Mouse (Mus musculus): ENCODE results near the gene Cntn5. TPM values are rescaled to one million over a fixed set of nuclear protein-coding genes. Genes with fewer than 3 reads are reported as not detected.

Gene Cntn5
- polyA plus RNA-seq, 1 experiment from 2014 or later = 0.67 TPM

- no peak overlapping the region for H3K4me2 ChIP-seq
- H3K9ac ChIP-seq = no peak overlapping the region
- no peaks in the 10 kb centered on the region for H3K27me3 ChIP-seq
- H3K9me3 ChIP-seq = no peaks in the 10 kb centered on the region
- H3K4me1 ChIP-seq = no peaks in the 10 kb centered on the region
- 77% methylated on average over 3 of the region's 3 CpGs for WGBS
- H3K27ac ChIP-seq = no peak overlapping the region
- no peak for ATAC-seq (ENCODE audit: borderline replicate concordance, extremely low read depth, low FRiP score, low TSS enrichment)
- H3K4me3 ChIP-seq = no peak overlapping the region
- no peaks in the 10 kb centered on the region for H3K36me3 ChIP-seq
These were observed 1043.9 kb downstream of the Cntn5 start for GRCm38 (mm10) chr9:9860631-9861030.

GRCm38 (mm10) chr9:9859323-9859722, 1045.3 kb downstream of the Cntn5 start:
- Histone ChIP-seq H3K27me3 (no peaks in the 10 kb centered on the region), H3K9me3 (no peaks in the 10 kb centered on the region), H3K9ac (no peak overlapping the region), H3K36me3 (no peaks in the 10 kb centered on the region), H3K4me3 (no peak overlapping the region), H3K27ac (no peak overlapping the region), H3K4me2 (no peak overlapping the region), H3K4me1 (no peaks in the 10 kb centered on the region)
- ATAC-seq (ENCODE audit: borderline replicate concordance, extremely low read depth, low FRiP score, low TSS enrichment) = no peak
- 46% methylated on average over 1 of the region's 1 CpGs for WGBS

GRCm38 (mm10) chr9:9854791-9855190, 1049.8 kb downstream of the Cntn5 start:
- Histone ChIP-seq H3K9me3 (no peaks in the 10 kb centered on the region), H3K36me3 (no peaks in the 10 kb centered on the region), H3K4me3 (no peak overlapping the region), H3K27ac (no peak overlapping the region), H3K9ac (no peak overlapping the region), H3K4me2 (no peak overlapping the region), H3K27me3 (no peaks in the 10 kb centered on the region), H3K4me1 (no peaks in the 10 kb centered on the region)
- 68% methylated on average over 1 of the region's 1 CpGs for WGBS
- no peak for ATAC-seq (ENCODE audit: borderline replicate concordance, extremely low read depth, low FRiP score, low TSS enrichment)

- Histone ChIP-seq H3K27ac (no peak overlapping the region), H3K4me2 (no peak overlapping the region), H3K27me3 (no peaks in the 10 kb centered on the region), H3K36me3 (no peaks in the 10 kb centered on the region), H3K4me1 (no peaks in the 10 kb centered on the region), H3K9me3 (no peaks in the 10 kb centered on the region), H3K9ac (no peak overlapping the region), H3K4me3 (no peak overlapping the region)
- no peak for ATAC-seq (ENCODE audit: borderline replicate concordance, extremely low read depth, low FRiP score, low TSS enrichment)
- 46% methylated on average over 2 of the region's 2 CpGs for WGBS
These were observed 1074.3 kb downstream of the Cntn5 start for GRCm38 (mm10) chr9:9830231-9830630.

GRCm38 (mm10) chr9:9819963-9820362, 1084.6 kb downstream of the Cntn5 start:
- Histone ChIP-seq H3K4me3 (no peak overlapping the region), H3K27ac (no peak overlapping the region), H3K27me3 (no peaks in the 10 kb centered on the region), H3K9ac (no peak overlapping the region), H3K36me3 (no peaks in the 10 kb centered on the region), H3K4me1 (no peaks in the 10 kb centered on the region), H3K4me2 (no peak overlapping the region), H3K9me3 (no peaks in the 10 kb centered on the region)
- WGBS = 82% methylated on average over 1 of the region's 1 CpGs
- no peak for ATAC-seq (ENCODE audit: borderline replicate concordance, extremely low read depth, low FRiP score, low TSS enrichment)

- WGBS = 59% methylated on average over 2 of the region's 2 CpGs
- Histone ChIP-seq H3K36me3 (no peaks in the 10 kb centered on the region), H3K4me2 (no peak overlapping the region), H3K9ac (no peak overlapping the region), H3K27ac (no peak overlapping the region), H3K9me3 (no peaks in the 10 kb centered on the region), H3K4me3 (no peak overlapping the region), H3K27me3 (no peaks in the 10 kb centered on the region), H3K4me1 (no peaks in the 10 kb centered on the region)
- ATAC-seq (ENCODE audit: borderline replicate concordance, extremely low read depth, low FRiP score, low TSS enrichment) = no peak
These were observed 1087.1 kb downstream of the Cntn5 start for GRCm38 (mm10) chr9:9817477-9817876.

GRCm38 (mm10) chr9:9799546-9799945, 1105.0 kb downstream of the Cntn5 start:
- H3K4me3 ChIP-seq = no peak overlapping the region
- no peaks in the 10 kb centered on the region for H3K4me1 ChIP-seq
- 91% methylated on average over 2 of the region's 2 CpGs for WGBS
- no peak overlapping the region for H3K4me2 ChIP-seq
- no peak overlapping the region for H3K9ac ChIP-seq
- no peak overlapping the region for H3K27ac ChIP-seq
- no peak for ATAC-seq (ENCODE audit: borderline replicate concordance, extremely low read depth, low FRiP score, low TSS enrichment)
- no peaks in the 10 kb centered on the region for H3K27me3 ChIP-seq
- H3K9me3 ChIP-seq = no peaks in the 10 kb centered on the region
- H3K36me3 ChIP-seq = no peaks in the 10 kb centered on the region

- ATAC-seq (ENCODE audit: borderline replicate concordance, extremely low read depth, low FRiP score, low TSS enrichment) = no peak
- no peak overlapping the region for H3K27ac ChIP-seq
- H3K4me2 ChIP-seq = no peak overlapping the region
- 51% methylated on average over 3 of the region's 3 CpGs for WGBS
- no peaks in the 10 kb centered on the region for H3K27me3 ChIP-seq
- no peaks in the 10 kb centered on the region for H3K9me3 ChIP-seq
- no peak overlapping the region for H3K4me3 ChIP-seq
- no peaks in the 10 kb centered on the region for H3K36me3 ChIP-seq
- no peak overlapping the region for H3K9ac ChIP-seq
- no peaks in the 10 kb centered on the region for H3K4me1 ChIP-seq
These were observed 1120.9 kb downstream of the Cntn5 start for GRCm38 (mm10) chr9:9783680-9784079.

- 50% methylated on average over 9 of the region's 9 CpGs for WGBS
- ATAC-seq (ENCODE audit: borderline replicate concordance, extremely low read depth, low FRiP score, low TSS enrichment) = no peak
- Histone ChIP-seq H3K27me3 (no peaks in the 10 kb centered on the region), H3K9me3 (no peaks in the 10 kb centered on the region), H3K36me3 (no peaks in the 10 kb centered on the region), H3K4me3 (no peak overlapping the region), H3K4me2 (no peak overlapping the region), H3K9ac (no peak overlapping the region), H3K27ac (no peak overlapping the region), H3K4me1 (no peaks in the 10 kb centered on the region)
These were observed 1123.3 kb downstream of the Cntn5 start for GRCm38 (mm10) chr9:9781157-9781884.

GRCm38 (mm10) chr9:9779646-9780045, 1124.9 kb downstream of the Cntn5 start:
- H3K9me3 ChIP-seq = no peaks in the 10 kb centered on the region
- no peak overlapping the region for H3K9ac ChIP-seq
- no peak overlapping the region for H3K4me3 ChIP-seq
- 43% methylated on average over 3 of the region's 3 CpGs for WGBS
- no peak overlapping the region for H3K27ac ChIP-seq
- H3K36me3 ChIP-seq = no peaks in the 10 kb centered on the region
- no peak overlapping the region for H3K4me2 ChIP-seq
- H3K27me3 ChIP-seq = no peaks in the 10 kb centered on the region
- no peaks in the 10 kb centered on the region for H3K4me1 ChIP-seq
- no peak for ATAC-seq (ENCODE audit: borderline replicate concordance, extremely low read depth, low FRiP score, low TSS enrichment)

- WGBS = 74% methylated on average over 2 of the region's 2 CpGs
- no peak for ATAC-seq (ENCODE audit: borderline replicate concordance, extremely low read depth, low FRiP score, low TSS enrichment)
- Histone ChIP-seq H3K4me3 (no peak overlapping the region), H3K27ac (no peak overlapping the region), H3K9me3 (no peaks in the 10 kb centered on the region), H3K4me2 (no peak overlapping the region), H3K4me1 (no peaks in the 10 kb centered on the region), H3K36me3 (no peaks in the 10 kb centered on the region), H3K27me3 (no peaks in the 10 kb centered on the region), H3K9ac (no peak overlapping the region)
These were observed 1133.8 kb downstream of the Cntn5 start for GRCm38 (mm10) chr9:9770777-9771176.

- no peak overlapping the region for H3K4me3 ChIP-seq
- no peaks in the 10 kb centered on the region for H3K4me1 ChIP-seq
- H3K4me2 ChIP-seq = no peak overlapping the region
- no peaks in the 10 kb centered on the region for H3K36me3 ChIP-seq
- ATAC-seq (ENCODE audit: borderline replicate concordance, extremely low read depth, low FRiP score, low TSS enrichment) = no peak
- H3K27ac ChIP-seq = no peak overlapping the region
- no peaks in the 10 kb centered on the region for H3K9me3 ChIP-seq
- H3K27me3 ChIP-seq = no peaks in the 10 kb centered on the region
- no peak overlapping the region for H3K9ac ChIP-seq
These were observed 1134.9 kb downstream of the Cntn5 start for GRCm38 (mm10) chr9:9769659-9770058.

GRCm38 (mm10) chr9:9718145-9718544, 1186.4 kb downstream of the Cntn5 start:
- Histone ChIP-seq H3K4me3 (no peak overlapping the region), H3K36me3 (no peaks in the 10 kb centered on the region), H3K27ac (no peak overlapping the region), H3K4me1 (no peaks in the 10 kb centered on the region), H3K9ac (no peak overlapping the region), H3K4me2 (no peak overlapping the region), H3K9me3 (no peaks in the 10 kb centered on the region), H3K27me3 (no peaks in the 10 kb centered on the region)
- ATAC-seq (ENCODE audit: borderline replicate concordance, extremely low read depth, low FRiP score, low TSS enrichment) = no peak
- WGBS = 76% methylated on average over 1 of the region's 1 CpGs

Measured in lung, embryonic 15.5 days (tissue).